Mouse (Mus musculus) kidney, adult 2 months (tissue): ENCODE measurements around the gene Slc7a14. TPM values are rescaled to one million over a fixed set of nuclear protein-coding genes. Genes with fewer than 3 reads are reported as not detected.

Source experiments
- DNase-seq: peaks from one replicate; pipeline ENCODE4 v3.0.0; 2021
- H3K27ac ChIP-seq: fragments of 200-500 bp; 2 replicates; pipeline ENCODE4 v1.5.1; 2012; ENCODE audit warnings: low read depth, low read length, control low read depth, inconsistent platforms; ENCODE audit not compliant: insufficient read depth
- H3K27me3 ChIP-seq: fragments of 200-500 bp; replicated peaks from 2 replicates; pipeline ENCODE4 v1.6.1; 2012; ENCODE audit warnings: mild to moderate bottlenecking, moderate library complexity, low read length, inconsistent platforms; ENCODE audit not compliant: control insufficient read depth, insufficient read depth
- H3K36me3 ChIP-seq: fragments of 200-500 bp; 2 replicates; pipeline ENCODE4 v1.6.1; 2012; ENCODE audit warnings: mild to moderate bottlenecking, moderate library complexity, low read length, inconsistent platforms; ENCODE audit not compliant: control insufficient read depth, insufficient read depth
- H3K4me1 ChIP-seq: fragments of 200-500 bp; 2 replicates; pipeline ENCODE4 v1.6.1; 2011; ENCODE audit warnings: low read length; ENCODE audit not compliant: control insufficient read depth, insufficient read depth
- H3K4me3 ChIP-seq: fragments of 200-500 bp; 2 replicates; pipeline ENCODE4 v1.5.1; 2011; ENCODE audit warnings: mild to moderate bottlenecking, low read depth, low read length, control low read depth; ENCODE audit not compliant: insufficient read depth
- CTCF ChIP-seq: fragments of 200-500 bp; conservative IDR thresholded peaks from 2 replicates; pipeline ENCODE4 v1.5.1; 2011; ENCODE audit warnings: low read depth, mild to moderate bottlenecking, control low read depth, low read length, moderate library complexity, mixed read lengths; ENCODE audit not compliant: insufficient read depth, insufficient read length
- POLR2A ChIP-seq: fragments of 200-500 bp; IDR thresholded peaks from one replicate; pipeline ENCODE4 v1.6.1; 2011; ENCODE audit warnings: low read depth, low read length, control low read depth
- WGBS: fragments of 180-500 bp; shearing (Covaris S2); methylation state at CpG from one replicate; pipeline ENCODE4 v1.1.7; 2018; 5-methylcytosine and 5-hydroxymethylcytosine counted together
- polyA plus RNA-seq: library from polyadenylated mRNA; depleted of rRNA; stranded (reverse); fragments of >200 nt; gene quantifications from 2 replicates; pipeline ENCODE4 v1.2.3, GENCODE M21; 2012

Slc7a14 gene
- polyA plus RNA-seq, 1 experiment = 0.13 TPM

- TF ChIP-seq CTCF (no peak), POLR2A (no peak)
- Histone ChIP-seq H3K27me3 (no peaks in the 10 kb centered on the region), H3K4me3 (no peak overlapping the region), H3K27ac (no peak overlapping the region), H3K4me1 (no peaks in the 10 kb centered on the region), H3K36me3 (no peaks in the 10 kb centered on the region)
- DNase-seq = no peak
- WGBS = 72% methylated on average over 2 of the region's 2 CpGs
Observed at GRCm38 (mm10) chr3:31272635-31273034, 37.5 kb downstream of the Slc7a14 start.

GRCm38 (mm10) chr3:31269551-31270317 lies 40.4 kb downstream of the Slc7a14 start:
- WGBS = 67% methylated on average over 4 of the region's 4 CpGs
- H3K27me3 ChIP-seq = no peaks in the 10 kb centered on the region
- H3K27ac ChIP-seq = no peak overlapping the region
- H3K4me3 ChIP-seq = no peak overlapping the region
- H3K36me3 ChIP-seq = no peaks in the 10 kb centered on the region
- DNase-seq = no peak
- TF ChIP-seq CTCF = no peak
- H3K4me1 ChIP-seq = no peaks in the 10 kb centered on the region

- Histone ChIP-seq H3K27ac (no peak overlapping the region), H3K4me1 (no peaks in the 10 kb centered on the region), H3K4me3 (no peak overlapping the region), H3K36me3 (no peaks in the 10 kb centered on the region), H3K27me3 (no peaks in the 10 kb centered on the region)
- DNase-seq = no peak
- 76% methylated on average over 2 of the region's 2 CpGs for WGBS
- TF ChIP-seq POLR2A (no peak), CTCF (no peak)
Observed at GRCm38 (mm10) chr3:31267921-31268320, 42.3 kb downstream of the Slc7a14 start.

- H3K36me3 ChIP-seq = no peaks in the 10 kb centered on the region
- no peak overlapping the region for H3K27ac ChIP-seq
- H3K4me1 ChIP-seq = no peaks in the 10 kb centered on the region
- no peak overlapping the region for H3K4me3 ChIP-seq
- H3K27me3 ChIP-seq = no peaks in the 10 kb centered on the region
- TF ChIP-seq POLR2A = no peak
- TF ChIP-seq CTCF = no peak
- DNase-seq = no peak
- WGBS = 90% methylated on average over 7 of the region's 7 CpGs
Observed at GRCm38 (mm10) chr3:31266941-31267340, 43.2 kb downstream of the Slc7a14 start.

DNA sequence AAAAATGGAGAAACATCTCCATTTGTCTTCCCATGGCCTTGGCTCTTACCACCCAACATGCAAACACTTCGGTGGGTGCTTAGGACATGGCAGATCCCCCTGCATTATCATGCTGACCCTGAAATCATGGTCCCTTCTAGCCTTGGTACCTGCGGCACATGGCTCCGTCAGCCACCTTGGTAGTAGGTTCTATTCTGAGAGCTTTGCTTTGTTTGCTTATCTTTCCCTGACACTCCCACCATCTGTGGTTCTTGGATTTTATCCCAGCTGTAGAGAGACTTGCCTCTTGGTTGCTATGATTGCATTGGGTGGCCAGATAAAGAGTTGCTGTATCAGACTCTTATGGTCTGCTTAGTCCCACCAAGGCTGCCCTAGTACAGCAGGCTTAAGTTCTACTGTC lies 46.6 kb downstream of the Slc7a14 start:
- WGBS = 89% methylated on average over 3 of the region's 3 CpGs

GRCm38 (mm10) chr3:31261418-31262014 lies 48.7 kb downstream of the Slc7a14 start:
- WGBS = 46% methylated on average over 7 of the region's 7 CpGs
- Histone ChIP-seq H3K4me1 (peaks cover 3% of the 10 kb centered on the region; the same call in 1 of the 2 replicates), H3K27me3 (no peaks in the 10 kb centered on the region), H3K27ac (no peak overlapping the region), H3K36me3 (no peaks in the 10 kb centered on the region), H3K4me3 (no peak overlapping the region)
- peak; percentile 16 for DNase-seq
- TF ChIP-seq CTCF = no peak
- TF ChIP-seq POLR2A = no peak

More for the DNA sequence above, 46.6 kb downstream of the Slc7a14 start:
- no peak overlapping the region for H3K27ac ChIP-seq
- H3K4me3 ChIP-seq = no peak overlapping the region
- H3K36me3 ChIP-seq = no peaks in the 10 kb centered on the region
- H3K27me3 ChIP-seq = no peaks in the 10 kb centered on the region
- TF ChIP-seq CTCF = no peak
- TF ChIP-seq POLR2A = no peak
- peaks cover 3% of the 10 kb centered on the region; the same call in 1 of the 2 replicates for H3K4me1 ChIP-seq
- DNase-seq = no peak

GRCm38 (mm10) chr3:31260964-31261346 lies 49.2 kb downstream of the Slc7a14 start:
- WGBS = 63% methylated on average over 3 of the region's 3 CpGs
- TF ChIP-seq CTCF = no peak
- no peak for TF ChIP-seq POLR2A
- Histone ChIP-seq H3K4me3 (no peak overlapping the region), H3K4me1 (peaks cover 3% of the 10 kb centered on the region; the same call in 1 of the 2 replicates), H3K36me3 (no peaks in the 10 kb centered on the region), H3K27me3 (no peaks in the 10 kb centered on the region), H3K27ac (no peak overlapping the region)
- no peak for DNase-seq
